Mouse (Mus musculus): ENCODE results near the gene Tcf7l2. TPM values are rescaled to one million over a fixed set of nuclear protein-coding genes. Genes with fewer than 3 reads are reported as not detected.

Gene Tcf7l2
- total RNA-seq, 2 experiments from 2014 or later = 6.9 to 7.8 TPM

DNA sequence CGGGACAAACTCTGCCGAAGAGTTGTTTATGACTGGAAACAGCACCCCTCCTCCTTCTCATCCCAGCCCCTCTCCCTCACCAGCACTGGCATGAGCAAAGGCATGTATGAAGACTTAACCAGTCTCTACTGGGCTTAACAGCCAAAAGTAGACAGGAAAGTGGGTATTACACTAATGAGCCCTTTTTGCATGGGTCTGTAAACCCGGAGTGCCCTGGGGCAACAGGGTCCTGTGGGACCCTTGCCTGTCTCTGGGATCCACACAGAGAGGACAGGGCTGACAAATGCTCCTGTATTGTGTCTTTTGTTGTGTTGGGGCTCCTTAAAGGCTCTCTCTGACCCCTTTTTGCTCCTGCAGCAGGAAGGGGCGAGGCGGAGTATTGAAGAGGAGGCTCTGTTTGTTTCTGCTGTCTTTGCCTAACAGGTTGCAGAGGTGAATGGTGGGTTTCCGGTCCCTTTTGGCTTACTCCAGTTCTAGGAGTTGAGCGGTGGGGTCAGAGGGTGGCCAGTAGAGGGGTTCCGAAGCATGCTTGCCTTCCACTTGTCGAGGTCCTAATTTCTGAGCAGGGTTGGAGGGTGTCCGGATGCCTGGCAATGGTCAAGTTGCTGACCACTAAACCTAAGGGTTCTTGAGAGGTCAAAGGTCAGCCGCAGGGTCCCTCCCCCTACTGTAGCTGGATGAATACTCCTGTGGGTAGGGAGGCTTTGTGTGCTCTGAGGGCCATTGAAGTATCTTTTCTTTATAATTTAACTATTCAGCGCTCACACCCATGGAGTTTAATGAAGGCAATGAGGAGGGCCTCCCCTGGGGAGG lies 161.2 kb downstream of the Tcf7l2 start:
- DNase-seq (ENCODE audit: low spot score) = no peak

DNA sequence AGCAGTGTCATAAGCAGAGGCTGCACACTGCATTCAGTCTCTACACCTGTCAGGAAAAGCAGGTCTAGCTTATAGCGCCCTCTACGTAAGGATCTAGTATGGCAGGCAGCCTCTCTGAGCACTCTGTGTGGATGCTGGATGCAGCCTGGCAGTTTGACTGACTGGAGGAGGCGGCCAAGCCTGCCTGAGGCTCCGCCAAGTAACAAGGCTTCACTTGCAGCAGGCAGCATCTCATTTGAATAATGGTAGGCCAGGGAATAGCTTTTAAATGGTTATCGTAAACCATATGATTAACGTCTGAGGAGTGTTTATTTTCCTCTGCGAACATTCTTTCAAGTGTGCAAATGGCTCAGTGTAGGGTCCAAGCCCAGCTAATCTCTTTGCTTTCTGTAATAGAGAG lies 167.4 kb downstream of the Tcf7l2 start:
- peak; percentile 23 for DNase-seq (ENCODE audit: low spot score)

DNA sequence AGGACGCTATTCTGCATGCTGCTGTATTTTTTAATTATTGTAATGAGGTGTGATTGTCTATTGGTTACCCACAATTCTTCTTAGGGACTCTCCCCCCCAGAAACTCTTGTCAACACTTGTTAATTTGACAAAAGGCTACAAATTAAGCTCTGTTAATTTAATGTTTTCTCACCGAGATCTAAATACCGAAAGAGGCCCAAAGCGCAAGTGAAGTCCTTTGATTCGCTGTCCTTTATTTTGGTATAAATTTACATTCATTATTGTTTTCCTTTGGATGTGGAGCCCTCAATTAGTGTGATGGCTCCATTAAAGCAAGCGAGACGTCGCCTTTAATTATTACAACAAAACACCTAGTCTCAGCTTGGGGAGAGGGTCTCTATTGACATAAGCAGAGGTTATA lies 170.3 kb downstream of the Tcf7l2 start:
- DNase-seq (ENCODE audit: low spot score) = no peak

DNA sequence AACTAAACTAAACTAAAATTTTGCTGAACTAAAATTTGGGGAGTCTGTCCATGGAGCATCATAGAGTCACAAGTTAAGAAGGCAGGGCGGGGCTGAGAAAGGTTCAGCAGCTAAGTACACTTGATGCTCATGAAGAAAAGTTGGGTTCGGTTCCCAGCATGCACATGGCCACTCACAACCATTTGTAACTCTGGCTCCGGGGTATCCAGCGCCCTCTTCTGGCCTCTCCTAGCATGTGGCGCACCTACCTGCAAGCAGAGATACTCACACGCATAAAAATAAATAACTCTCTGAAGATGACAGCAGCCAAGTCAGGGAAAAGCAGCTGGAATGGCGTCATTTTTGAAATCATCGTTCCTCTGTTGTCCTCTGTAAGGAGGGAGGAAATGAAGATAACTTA lies 171.2 kb downstream of the Tcf7l2 start:
- no peak for DNase-seq (ENCODE audit: low spot score)

DNA sequence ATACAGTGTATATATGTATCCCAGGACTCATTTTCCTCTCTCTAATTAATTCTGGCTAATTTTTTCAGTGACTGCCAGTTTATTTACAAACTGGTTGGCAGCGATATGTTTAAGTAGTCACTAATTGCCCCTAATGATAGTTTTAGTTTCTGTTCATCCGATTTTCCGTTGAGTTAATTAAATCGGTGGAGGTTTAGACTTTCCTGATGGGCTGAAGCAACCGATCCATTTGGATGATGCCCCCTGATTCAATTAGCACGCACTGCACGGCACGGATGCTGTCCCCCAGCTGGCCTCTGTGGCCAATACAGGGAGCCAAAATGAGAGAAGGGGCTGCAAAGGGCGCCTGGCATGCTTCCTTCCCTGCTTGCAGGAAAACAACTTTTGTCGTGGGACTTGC lies 172.0 kb downstream of the Tcf7l2 start:
- no peak for DNase-seq (ENCODE audit: low spot score)

DNA sequence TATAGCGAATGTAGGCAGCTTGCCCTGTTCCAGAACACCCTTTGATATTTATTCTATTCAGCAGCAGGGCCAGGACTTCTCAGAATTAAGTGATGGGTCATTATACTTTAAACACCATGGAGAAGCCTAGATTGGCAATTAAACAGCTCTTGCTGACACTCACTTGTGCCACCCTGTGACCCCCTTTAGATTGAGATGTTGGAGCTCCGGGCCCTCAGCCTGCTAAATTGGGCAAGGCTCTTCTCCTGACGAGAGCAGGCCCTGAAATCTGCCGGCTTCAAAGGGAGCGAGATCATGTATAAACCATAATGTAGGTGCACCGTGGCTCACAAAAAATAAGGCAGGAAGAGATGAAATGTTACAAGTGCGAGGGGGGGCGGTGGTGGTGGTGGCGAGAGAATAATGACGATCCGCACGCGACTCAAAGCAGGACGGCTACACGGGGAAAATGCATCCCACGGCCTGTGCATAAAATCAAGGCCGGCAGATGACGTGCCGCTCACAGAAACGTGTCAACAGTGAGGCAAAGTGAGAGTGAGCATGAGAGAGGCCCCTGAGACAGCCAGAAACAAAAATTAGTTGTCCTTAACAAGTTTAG lies 173.1 kb downstream of the Tcf7l2 start:
- DNase-seq (ENCODE audit: low spot score) = no peak

DNA sequence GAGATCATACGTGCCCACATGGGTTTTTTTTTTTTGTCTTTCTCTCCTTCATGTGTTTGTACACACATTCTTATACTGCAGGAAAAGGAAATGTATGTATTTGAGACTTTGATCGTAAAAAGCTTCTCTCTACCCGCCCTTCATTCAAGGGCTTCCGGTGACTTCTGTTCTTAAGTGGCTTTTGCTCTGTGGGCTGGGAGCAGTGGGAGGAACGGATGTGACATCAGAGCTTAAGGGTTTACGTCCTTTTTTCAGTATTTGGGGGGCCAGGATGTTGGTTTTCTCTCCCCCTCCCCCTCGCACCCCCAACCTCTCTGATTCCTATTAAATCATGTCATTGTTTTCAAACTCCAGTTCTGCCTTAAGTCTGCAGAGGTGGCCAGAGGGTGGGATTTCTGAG lies 173.9 kb downstream of the Tcf7l2 start:
- DNase-seq (ENCODE audit: low spot score) = no peak

DNA sequence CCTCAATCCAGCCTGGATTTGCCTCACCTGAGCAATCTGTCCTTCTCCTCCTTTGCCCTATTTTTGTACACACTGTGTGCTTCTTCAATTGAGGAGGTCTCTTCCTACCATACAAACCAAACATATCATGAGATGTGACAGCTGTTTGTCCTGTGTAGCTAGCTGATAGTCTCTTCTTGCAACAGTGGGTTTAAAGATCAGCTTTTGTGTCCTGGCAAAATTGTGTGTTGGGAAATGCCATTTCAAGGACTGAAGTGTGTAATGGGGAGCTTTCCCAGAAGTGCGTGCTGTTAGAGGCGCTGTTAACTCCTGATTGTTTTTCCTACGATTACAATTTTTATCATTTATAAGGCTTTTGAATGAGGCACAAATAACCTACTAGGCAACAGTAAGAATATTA lies 174.6 kb downstream of the Tcf7l2 start:
- DNase-seq (ENCODE audit: low spot score) = no peak

DNA sequence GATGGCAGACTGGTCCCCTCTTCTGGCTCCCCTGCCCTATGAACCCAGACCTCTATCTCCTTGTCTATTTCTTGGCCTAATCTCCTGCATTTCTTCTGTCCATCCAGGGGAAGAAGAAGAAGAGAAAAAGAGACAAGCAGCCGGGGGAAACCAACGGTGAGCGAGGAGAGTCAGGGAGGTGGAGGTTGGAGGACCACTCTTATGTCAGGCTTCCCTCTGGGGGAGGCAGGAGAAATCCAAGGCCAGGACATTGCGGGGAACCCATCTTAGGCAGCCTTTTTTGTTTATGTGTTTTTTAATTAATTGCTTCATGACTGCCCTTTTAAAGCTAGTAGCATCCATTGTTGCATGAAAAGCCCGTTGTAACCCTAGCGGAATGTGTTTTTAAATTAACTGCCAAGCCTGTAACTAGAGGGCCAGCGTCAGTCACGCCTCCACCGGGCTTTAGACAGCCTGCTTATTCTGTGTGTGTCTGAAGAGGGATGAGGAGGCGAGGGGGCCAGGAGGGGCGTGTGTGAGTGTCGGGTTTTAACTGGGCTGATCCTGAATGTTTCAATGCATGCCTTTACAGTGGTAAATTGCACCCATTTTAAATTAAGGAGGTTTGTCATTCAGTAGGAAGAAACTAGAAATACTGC lies 182.3 kb downstream of the Tcf7l2 start:
- no peak for DNase-seq (ENCODE audit: low spot score)

DNA sequence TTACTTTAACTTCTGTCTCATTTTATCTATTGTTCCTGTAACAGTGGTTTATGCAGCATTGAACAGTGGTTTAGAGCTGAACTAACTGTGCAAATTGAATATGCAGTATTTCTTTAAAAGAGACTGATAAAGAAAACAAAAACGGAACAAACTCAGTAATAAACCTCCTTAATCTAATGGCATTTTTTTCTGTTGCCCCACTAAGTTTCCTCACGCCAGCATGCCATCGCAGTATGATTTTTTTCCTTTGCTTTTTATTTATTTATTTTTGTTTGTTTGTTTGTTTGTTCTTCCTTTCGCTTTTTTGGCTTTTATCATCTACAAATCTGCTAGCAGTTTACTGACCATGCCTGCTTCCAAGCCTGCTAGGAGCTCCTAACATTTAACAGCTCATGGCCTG lies 183.2 kb downstream of the Tcf7l2 start:
- no peak for DNase-seq (ENCODE audit: low spot score)

DNA sequence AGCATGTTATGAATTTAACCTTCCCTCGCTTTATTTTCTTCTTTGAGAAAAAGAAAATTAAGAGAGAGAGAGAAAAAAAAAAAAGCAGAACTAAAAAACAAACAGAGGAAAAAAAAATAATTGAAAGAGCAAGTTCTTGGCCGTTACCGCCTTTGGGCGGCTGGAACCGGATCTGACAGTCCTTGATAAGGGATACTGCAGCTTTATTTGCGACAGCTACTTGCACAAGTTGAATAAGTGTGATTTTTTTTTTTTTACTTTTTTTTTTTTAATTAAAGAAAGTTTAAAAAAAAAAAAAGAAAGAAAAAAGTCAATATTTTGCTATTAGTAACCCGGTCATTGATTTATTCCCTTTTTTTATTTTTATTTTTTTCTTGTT lies 183.8 kb downstream of the Tcf7l2 start:
- DNase-seq (ENCODE audit: low spot score) = no peak

DNA sequence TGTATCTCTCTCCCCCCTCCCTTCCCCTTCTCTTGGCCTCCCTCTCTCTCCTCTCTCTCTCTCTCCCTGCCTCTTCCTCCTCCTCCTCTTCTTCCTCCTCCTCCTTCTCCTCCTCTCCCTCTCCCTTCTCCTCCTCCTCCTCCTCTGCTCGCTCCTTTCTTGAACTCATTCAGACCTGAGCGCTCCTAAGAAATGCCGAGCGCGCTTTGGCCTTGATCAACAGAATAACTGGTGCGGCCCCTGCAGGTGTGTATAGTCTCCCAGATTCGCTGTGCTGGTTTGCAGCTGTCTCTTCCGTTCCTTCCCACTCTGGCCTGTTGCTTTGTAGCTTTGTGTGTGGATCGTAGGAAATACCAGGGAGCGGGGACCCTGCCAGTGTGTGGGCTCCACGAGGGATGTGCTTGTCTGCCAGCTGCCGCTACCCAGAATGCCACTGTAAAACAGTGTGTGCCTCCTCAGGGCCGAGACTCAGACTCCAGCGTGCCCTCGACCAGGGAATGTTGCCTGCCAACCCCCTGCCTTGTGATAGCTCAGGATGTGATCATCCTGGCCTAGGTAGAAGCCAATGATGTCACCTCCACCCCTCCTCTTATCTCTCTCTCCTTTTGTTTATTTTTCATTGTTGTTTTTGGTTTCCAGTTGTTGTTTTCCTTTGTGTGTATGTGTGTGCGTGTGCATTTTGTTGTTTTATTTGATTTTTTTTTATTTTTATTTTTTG lies 184.3 kb downstream of the Tcf7l2 start:
- DNase-seq (ENCODE audit: low spot score) = no peak

DNA sequence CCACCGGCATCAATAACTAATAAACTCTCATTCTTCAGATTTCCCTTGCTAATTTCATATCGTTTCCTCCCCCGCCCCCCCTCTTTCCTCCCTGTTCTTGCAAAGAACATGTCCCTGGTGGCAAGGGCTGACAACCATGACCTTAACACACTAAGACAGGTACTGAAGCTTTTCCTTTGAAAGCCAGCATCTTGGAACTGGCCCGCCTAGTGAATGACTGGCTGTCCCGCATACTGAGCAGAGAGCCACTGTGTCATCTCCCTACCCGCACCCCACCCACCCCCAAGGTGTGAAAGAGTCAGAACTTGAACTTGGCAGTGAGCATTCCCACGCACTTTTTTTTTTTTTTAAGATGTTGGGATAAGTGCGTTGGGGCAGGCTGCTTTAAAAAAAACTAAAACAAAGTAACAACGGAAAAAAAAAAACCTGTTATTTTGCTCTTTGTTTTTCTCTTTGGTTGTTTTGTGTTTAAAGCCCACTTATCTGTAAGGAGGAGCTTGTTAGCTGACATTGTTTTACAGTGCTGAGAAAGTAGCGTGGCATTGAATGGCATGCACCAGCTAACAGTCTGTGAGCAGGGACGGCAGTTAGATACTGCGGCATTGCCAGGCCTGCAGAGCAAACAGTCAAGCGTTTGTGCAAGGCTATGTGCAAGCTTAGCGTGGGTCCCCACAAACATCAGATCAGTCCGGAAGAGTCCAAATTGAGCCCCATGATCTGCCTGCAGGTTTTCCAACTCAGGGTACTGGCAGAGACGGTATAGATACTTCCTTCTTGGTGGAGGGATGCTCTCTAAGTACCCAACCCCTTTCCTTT lies 185.4 kb downstream of the Tcf7l2 start:
- DNase-seq (ENCODE audit: low spot score) = no peak

DNA sequence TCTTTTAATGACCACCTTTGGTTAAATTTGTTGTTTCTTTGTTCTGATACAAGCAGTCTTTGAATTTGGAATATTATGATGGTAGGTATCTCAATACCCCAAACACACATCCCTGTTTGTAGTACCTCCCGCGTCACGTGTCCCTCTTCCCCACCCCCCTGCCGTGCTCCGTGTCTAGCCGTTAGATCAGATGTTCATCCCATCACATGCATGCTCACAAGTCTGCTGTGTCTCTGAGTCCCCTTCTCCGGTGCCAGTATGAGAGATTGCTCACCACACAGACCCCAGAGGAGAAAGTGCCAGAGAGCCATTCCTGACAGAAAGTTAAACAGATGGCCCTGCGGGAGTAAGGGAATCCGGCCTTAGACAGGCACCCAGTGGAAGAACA lies 186.0 kb downstream of the Tcf7l2 start:
- no peak for DNase-seq (ENCODE audit: low spot score)

DNA sequence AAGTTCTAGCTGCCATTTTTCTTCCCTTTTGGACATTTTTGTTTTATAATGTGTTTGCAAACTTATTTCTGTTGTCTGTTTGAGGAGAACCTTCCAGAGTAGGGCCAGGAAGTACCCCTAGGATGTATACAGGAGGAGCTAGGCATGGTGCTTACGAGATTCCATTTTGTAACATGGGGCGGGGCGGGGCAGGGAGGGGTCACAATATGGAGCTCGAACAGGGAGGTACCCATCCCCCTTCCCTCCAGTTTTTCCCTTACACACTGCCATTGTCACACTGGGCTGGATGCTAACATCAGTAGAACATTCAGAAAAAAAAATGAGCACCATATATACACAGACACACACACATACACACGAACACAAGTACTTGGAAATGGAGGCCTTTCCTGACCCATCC lies 187.1 kb downstream of the Tcf7l2 start:
- no peak for DNase-seq (ENCODE audit: low spot score)

DNA sequence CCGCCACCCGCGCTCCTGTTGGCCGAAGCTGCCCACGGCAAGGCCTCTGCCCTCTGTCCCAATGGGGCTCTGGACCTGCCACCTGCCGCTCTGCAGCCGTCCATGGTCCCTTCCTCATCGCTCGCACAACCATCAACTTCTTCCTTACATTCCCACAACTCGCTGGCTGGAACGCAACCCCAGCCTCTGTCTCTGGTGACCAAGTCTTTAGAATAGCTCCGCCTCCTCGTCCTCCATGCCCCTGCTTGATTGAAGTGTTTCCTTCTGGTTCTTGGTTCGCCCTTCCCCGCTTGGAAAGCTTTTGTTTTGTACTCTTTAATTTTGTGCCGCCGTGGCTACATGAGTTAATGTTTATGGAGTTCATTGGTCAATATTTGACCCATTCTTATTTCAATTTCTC lies 190.0 kb downstream of the Tcf7l2 start:
- DNase-seq (ENCODE audit: low spot score) = no peak

DNA sequence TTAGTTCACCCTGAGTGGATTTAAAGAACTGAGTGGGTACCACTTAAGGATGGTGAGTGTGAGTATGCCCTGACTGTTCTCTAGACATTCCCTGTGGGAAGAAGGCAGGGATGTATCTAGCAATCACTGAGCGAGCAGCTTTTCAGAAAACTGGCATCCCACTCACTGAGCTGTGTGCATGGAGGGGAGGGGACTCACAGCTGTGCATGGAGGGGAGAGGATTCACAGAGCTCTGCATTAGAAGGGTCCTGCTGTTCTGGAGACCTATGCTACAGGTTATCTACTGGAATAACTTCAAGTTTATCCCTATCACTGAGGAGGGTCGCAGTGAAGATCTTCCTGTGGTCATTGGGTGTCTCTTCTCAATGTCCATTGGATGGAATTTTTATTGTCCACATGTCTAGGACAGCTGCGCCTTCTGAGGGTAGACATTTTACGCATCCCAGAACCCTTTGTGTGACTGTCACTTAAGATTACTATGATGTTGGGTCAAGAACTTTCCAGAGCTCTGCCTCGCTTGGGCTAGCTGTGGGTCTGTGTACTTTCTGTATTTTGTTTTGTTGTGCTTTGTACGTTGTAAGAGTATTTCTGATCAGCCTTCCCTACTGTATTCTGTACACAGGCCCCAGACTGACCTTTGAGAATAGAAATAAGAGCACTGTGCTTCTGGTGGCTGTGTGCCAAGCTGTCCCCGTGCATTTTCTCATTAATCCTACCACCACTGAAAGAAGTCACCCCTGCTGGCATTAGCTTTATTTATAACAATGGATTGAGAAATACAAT lies 192.5 kb downstream of the Tcf7l2 start:
- no peak for DNase-seq (ENCODE audit: low spot score)

DNA sequence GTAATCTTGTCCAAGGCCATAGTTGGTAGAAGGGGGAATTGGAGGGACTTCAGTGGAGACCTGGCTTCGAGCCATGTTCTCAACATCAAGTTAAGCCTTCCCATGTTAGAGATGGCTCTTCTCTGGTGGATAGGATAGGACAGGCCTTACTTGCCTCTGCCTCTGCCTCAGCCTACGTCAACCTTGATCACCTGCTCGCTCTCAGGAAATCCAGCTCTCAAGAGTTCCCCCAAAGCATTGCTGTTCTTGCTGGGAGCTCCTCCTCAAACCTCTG lies 193.0 kb downstream of the Tcf7l2 start:
- no peak for DNase-seq (ENCODE audit: low spot score)

DNA sequence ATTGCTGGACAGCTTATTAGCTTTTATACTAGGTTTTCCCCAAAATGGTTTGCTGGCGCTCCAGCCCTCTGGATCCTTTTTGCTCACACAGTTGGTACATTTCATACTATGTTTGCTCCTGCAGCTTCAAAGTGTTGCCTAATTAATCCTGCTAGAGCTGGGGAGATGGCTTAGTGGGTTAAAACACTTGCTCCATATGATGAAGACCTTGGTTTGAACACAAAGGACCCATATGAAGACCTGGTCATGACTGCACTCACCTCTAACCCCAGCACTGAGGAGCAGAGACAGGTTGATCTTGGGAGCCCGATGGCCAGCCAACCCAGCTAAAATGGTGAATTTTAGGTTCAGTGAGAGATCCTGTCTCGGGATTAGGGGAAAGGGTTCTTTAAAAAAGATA lies 195.4 kb downstream of the Tcf7l2 start:
- DNase-seq (ENCODE audit: low spot score) = no peak

DNA sequence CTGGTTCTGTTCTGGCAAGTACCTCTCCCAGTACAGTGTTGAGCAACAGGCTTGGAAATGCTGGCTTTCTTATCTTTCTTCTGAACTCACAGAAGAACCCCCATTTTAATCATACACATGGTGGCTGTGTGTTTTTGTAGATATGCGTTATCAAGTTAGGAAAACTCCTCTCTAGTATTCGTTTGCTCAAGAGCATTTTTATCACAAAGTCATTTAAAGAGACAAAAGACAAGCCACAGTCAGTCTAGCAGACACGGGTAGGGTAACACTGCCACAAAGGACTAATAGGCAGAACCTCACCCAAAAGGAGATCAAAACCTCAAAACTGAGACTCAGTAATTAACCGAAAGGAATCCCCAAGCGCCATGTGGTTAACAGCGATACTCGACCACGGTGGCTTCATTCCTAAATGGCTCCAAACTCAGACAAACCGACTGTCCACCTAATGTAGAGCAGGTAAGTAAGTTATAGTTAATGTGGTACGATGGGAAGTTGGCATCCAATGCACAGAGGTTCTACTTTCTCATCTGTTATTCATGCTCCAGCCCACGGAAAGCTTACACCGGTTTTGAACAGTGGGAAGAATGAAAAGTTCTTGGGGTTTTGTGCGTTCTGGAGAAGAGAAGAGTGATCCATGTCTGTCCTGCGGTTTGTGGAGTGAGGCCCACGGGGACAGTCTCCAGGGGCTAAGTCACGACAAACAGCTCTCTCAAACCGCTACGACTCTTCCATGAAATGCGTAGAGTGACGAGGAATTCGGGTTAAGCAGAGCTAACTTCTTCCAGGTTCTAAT lies 196.8 kb downstream of the Tcf7l2 start:
- DNase-seq (ENCODE audit: low spot score) = no peak

All from gastrocnemius, adult 18-20 months (tissue).